Mouse (Mus musculus) layer of hippocampus, postnatal 25 days (tissue): ENCODE results near the gene Asic4. TPM values are rescaled to one million over a fixed set of nuclear protein-coding genes. Genes with fewer than 3 reads are reported as not detected.

ENCODE experiments used
- DNase-seq, 2 experiments: peaks; one replicate each; pipeline ENCODE4 v3.0.0; 2022; ENCODE audit warnings: mixed read lengths in 2 of 2, low spot score in 1 of 2; ENCODE audit errors: extremely low spot score in 1 of 2
- total RNA-seq, 2 experiments: library from RNA; stranded (reverse); gene quantifications; 2 replicates each; pipeline ENCODE4 v1.2.3; 2021

Gene Asic4
- total RNA-seq, 2 experiments from 2014 or later, result 8.9 to 9.9 TPM

DNA sequence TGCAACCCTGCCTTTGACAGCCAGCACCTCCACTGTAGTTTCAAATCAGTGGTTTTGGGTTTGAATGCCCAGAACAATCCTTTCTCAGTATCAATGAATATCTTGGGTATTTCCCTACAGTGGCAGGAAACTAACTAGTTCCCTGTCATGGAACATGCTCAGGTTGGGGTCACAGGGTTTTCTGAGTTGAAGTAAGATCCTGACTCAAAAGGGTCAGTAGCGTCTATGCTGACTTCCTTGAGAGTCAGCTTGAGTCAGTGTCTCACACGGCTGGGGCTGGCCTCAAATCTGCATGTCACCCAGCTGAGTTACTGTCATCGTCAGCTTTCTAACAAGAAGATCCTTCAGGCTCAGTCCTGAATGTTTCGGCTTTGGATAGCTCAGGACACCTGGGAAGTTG lies 48.7 kb downstream of the Asic4 start:
- DNase-seq, result no peak

DNA sequence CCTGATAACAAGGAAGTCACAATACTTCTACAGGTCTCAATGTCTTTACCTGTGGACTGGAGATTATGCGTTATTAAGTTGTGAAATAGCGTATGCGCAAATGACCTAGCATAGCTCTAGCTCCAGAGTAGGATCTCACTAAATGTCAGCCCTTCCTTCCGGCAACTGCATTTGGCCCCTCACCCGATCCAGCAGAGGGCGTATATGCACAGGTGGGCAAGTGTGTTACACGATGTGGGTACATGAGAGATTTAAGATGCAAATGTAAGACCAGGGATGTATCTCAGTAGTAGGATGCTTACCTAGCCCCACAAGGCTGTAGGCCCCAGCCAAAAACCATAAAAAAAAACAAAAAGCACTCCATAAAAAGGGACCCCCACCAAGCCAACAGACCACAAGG lies 49.2 kb downstream of the Asic4 start:
- no peak for DNase-seq

DNA sequence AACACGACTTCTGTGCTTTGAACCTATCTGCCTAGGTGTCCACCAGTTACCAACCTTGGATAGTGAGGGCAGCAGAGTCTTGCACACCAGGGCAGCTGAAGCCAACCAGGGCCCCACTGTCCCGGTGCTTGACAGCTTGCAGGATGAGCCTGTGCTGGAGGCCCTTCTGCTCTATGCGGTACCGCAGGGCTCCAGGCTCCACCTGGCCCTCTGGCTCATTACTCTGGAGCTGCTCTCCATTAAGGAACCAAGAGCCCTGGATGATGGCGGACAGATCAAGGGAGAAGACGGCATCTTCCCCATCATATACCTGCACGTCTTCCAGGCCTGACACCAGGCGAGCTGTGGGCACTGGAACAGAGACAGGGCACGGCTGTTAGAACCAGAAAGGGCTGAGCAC lies 51.7 kb downstream of the Asic4 start:
- no peak for DNase-seq

DNA sequence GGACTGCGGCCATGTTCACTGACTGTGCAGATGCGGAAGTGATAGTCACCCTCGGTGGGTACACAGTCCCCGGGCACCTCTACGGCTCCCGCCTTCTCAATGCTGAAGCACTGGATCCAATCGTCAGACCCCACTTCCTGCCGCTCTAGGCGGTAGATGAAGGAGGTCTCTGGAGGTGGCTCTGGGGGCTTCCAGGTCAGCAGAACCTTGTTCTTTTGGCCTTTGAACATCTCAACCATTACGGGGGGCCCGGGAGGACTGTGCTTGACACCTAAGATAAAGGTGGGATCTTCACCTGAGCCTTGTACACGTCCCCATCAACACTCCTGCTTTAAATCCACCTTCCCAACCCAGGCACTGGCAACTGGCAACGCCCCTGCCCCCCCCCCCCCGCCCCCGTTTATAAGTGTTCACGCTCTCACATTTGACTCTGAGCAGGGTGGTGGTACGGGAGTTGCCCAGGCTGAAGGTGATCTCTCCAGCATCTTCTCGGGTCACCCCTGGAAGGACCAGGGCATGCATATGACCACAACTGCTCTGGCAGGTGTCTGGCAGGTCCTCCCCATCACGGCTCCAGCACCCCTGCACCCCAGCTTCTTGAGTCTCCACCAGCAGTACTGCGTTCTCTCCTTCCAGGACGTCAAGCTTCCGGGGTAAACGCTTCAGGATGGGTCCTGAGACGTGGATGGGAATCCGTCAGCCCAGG lies 52.9 kb downstream of the Asic4 start:
- no peak for DNase-seq

DNA sequence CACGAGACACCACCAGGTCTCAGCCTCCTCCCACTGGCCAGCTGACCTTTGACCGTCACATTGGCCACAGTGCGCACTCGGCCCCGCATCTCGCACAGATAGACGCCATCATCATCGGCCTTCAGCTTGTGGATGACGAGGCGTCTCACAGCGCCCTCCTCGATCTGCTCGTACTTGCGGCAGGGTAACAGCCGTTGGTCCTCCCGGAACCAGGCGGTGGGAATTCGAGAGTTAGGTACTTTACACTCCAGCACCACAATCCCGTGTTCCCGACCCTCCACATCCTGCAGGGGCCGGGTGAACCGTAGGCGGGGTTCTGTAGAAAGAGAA lies 53.4 kb downstream of the Asic4 start:
- no peak for DNase-seq

DNA sequence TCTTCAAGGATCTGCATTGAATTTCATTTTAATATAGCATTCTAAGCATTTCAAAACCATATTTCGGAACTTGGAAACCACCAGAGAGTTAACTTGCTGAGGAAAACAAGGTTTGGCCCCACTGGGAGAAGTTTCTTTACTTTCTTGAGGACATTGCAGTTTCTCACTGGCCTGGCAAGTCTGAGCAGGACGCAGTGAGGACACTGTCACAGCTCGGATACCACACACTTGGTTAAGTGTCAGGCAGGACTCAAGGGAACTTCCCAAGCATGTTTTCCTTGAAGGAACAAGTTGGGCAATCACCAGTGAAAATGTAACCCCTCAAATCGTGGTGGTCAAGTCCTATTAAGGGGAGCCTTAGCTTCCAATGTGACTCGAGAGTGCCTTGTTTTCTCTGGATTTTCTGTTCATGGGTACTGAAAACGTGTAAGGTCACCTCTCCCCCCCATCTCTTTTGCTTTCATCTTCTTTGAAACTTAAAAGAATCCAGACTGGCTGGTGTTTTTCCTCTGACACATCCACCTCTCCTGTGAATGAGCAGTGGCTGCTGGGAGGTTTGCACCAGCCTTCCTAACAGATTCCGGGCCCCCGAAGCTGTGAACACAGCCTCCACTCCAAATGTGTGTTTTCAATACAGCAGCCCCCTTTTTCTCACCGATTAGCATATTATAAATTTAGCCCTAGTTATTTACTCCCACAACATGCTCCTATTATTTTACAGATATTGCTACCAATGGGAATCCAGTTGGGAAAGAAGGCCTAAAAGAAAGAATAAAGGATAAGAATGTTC lies 54.2 kb downstream of the Asic4 start:
- DNase-seq, result no peak

DNA sequence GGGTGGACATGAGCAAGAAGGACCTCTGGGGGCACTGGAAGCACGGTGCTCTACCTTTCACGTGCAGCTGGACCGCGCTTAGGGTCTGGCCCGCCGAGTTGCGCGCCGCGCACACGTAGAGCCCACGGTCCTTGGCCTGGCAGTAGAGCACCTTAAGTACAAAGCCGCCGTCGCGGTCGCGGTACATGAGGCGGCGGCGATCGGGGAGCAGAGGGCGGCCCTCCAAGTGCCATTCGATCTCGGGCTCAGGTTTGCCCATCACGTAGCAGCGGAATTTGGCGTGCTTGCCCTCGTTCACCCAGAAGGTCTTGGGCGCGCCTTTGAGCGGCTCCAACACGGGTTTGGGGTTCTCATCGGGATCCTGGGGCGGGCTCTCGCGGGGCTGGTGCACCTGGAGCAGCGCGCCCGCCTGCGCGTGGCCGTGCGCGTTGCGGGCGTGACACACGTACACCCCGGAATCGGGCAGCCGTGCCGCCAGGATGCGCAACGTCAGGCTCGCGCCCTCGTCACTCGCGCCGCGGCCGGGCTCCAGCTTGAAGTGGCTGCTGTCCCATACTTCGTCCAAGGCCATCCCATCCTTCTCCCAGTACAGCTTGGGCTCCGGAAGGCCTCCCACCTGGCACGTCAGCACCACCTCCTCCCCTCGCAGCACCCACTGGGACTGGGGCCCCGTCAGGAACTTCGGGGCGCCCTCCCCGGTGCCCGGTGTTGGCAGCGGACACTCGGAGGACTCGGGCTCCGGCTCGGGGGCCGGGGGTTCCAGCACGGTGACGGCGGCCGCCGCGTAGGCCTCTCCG lies 55.1 kb downstream of the Asic4 start:
- peak; percentile 61 to 71 for DNase-seq

DNA sequence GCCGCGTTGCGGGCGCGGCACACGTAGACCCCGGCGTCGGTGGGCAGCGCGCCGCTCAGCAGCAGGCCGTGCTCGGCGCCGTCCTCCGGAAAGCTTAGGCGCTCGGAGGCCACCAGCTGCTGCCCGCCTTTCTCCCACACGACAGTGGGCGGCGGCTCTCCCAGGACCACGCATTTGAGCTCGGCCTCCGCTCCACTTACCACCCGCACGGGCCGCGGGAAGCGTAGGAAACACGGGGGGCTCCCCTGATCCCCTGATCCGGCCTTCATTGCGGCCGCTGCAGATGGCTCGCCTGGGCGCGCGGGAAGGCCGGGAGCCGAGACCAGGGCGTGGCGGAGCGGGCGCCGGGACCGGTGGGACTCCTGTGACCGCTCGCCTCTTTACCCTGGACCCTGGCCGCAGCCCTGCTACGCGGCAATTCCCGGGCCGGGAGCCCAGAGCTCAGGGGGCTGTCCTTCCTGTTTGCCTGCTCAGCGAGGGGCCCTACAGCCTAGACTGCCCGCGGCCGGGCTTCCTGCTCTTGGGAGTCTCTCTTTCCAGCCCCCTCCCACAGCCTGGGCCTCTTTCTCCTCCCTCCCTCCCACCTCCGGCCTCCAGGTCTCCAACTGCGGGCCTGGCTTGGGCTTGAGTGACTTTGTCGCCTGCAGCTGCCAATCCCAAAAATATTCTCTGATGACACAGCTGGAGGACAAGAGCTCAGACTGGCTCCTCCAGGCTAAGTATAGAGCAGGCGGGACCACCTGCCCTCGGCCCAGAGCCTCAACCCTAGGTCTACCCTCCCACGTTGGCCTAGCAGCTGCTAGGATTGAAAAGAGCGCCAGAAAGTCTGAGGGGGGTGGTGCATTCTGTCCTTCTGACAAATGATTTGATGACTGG lies 56.0 kb downstream of the Asic4 start, which contains the start of gene Obsl1:
Obsl1 (minus strand) TSS at position 497 of the 876 bp plus-strand sequence.
- no peak for DNase-seq

DNA sequence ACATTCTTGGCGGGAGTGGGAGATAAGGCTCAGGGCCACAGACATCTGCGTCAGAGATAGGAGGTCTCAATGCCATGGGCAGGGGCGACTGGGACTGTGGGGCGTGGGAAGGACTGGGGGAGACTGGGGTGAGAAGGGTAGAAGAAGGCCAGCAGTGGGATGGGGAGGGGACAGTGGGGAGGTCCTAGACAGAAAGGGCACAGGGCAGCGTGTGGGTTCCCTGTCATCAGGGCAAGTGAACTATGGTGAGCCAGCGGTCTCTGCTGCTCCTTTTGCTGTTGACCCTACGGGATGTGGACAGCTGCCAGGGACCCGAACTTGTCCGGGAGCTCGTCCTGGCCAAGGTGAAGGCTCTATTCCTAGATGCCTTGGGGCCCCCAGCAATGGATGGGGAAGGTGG lies 56.8 kb downstream of the Asic4 start, which contains the start of gene Inha:
Inha (plus strand) TSS at position 72 of the 400 bp plus-strand sequence.
- no peak for DNase-seq

DNA sequence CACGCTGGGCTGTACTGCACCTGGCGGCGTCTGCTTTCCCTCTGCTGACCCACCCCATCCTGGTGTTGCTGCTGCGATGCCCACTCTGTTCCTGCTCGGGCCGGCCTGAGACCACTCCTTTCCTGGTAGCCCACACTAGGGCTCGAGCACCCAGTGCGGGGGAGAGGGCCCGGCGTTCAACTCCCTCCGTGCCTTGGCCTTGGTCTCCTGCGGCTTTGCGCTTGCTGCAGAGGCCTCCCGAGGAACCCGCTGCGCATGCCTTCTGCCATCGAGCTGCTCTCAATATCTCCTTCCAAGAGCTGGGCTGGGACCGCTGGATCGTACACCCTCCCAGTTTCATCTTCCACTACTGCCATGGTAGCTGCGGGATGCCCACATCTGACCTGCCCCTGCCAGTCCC lies 59.4 kb downstream of the Asic4 start:
- DNase-seq, result no peak

DNA sequence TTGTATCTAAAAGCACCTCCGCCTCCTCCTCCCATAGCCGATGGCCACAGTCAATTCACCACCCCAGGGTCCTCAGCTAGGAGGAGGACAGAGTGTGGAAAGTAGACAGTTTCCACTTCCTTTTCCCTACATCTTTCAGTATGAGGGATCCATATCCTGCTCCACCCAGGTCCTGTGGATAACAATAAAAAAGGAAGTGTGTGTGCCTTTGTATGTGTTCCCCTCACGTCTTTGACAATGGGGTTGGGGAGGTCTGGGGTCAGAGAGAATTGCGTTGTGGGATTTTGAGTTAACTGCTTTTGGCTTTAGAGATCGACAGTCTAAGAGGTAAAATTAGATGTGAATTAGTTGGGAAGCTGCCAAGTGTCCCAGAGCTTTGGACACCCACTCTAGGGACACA lies 59.9 kb downstream of the Asic4 start:
- no peak for DNase-seq

DNA sequence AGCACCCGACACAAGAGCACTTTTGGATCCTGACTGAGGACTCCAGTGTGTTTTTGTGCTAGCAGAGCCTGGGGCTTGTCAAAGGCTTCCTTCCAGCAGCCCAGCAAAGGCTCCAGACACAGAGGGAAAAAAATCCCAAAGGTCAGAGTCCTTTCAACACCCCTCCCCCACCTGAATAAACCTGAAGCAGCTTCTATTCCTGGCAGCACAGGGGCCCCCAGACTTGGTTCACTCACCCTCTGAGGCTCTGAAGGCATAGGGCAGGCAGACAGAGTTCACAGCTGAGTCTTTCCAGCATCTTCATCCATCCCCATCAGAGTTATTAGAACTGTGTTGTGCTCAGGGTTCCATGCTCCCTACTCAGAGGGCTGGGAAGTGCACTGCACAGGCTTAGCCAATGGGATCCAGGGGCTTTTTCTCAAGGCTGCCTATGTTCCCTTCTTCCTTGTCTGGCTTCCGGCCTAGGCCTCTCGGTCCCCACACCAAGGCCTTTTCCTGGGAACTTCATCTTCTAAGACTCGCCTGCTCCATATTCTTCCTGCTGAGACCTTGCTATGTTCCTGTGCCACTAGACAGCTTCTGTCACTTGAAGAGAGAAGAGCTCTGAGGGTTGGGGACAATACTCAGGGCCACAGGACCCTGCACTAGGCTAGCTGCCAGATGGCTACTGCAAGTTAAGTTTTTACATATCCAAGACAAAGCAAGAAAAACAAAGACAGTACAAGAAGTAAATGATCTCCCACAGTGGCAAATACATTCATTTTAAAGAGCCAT lies 61.4 kb downstream of the Asic4 start:
- DNase-seq, result no peak

DNA sequence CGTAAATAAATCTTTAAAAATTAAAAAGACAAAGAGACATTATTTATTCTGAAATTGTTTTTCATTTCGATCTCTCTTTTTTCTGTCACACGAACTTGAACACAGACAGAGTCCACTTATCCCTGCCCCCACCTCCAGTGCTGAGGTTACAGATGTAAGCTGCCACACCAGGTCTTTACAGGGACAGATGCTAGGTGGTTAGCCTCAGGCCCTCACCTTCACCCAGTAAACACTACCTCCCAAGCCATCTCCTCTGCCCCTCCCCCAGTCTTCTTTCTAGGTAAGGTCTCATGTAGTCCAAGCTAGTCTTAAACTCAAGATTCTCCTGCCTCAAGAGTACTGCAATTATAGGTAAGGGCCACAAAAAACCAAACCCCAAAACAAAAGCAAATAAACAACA lies 62.3 kb downstream of the Asic4 start:
- DNase-seq, result no peak

DNA sequence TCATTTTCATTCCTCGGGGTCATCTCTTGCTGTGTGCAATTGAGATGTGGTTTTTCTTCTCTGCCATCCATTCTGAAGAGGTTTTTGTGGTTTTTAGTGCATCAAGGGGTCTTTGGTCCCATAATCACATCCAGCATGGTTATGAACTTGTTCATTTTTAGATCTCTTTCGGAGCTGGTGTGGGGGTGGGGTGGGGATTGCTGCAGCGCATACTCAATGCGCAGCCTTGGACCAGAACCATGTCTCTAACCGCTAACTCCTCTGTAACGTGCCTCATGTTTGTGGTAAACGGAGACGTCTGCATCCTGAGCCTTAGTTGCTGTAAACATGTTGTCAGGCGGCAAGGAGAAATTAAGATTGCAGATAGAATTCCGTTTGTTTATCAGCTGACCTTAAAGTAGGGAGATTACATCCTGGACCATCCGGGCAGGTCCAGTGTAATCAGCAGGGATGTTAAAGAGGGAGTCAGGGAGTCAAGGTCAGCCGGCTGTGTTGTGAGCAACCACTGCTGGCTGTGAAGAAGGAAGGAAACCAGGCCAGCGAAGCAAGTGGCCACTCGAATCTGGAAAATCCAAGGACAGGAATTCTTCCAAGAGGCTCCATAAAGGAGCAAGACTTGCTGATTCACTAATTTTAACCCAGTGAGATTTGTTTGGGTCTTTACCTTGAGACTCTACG lies 66.6 kb downstream of the Asic4 start:
- DNase-seq, result no peak

DNA sequence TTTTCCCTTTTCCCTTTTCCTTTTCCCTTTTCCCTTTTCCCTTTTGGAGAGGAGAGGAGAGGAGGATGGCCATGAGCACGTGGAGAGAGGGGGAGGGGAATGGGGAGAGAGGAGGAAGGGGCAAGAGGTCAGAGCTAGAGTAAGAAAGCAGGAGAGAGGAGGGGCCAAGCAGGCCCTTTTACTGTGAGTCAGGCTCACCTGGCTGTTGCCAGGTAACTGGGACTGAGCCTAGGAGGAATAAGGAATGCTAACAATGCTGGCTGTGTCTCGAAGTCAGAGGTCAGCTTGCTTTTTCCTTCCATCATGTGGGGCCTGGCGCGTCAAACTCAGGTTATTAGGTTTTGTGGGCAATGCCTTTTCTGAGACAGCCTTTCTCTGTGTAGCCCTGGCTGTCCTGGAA lies 67.7 kb downstream of the Asic4 start:
- DNase-seq, result no peak

DNA sequence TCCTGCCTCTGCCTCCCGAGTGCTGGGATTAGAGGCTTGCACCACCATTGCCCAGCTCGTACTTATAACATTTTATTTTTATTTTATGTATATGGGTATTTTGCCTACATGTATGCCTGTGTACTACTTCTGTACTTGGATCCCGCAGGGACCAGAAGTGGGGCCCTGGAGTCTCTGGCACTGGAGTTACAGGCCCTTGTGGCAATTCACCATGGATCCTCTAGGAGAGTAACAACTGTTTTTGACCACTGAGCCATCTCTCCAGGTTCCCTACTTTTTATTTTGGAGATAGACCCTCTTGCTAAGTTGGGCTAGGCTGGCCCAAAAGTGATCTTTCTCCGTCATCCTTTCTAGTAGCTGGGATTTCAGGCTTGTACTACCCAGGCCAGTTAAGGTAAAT lies 68.2 kb downstream of the Asic4 start:
- no peak for DNase-seq

DNA sequence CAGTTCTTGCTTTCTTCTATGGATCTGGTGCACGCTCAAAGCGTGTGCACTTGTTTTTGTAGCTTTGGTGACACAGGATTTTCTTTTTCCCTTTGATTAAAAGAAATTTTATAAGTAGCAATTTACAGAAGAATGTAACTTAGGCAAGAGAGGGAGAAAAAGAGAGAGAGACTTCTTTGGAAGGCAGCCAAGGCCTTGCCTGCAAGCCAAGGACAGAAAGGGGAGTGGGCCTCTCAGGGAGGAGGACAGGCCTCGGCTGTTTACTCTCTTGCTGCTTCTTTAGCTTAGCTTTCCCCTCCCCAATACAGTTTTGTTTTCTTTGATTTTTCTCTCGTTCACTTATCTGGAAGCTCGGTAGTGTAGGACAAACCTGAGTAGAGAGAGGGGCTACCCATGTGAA lies 69.3 kb downstream of the Asic4 start:
- DNase-seq, result no peak

DNA sequence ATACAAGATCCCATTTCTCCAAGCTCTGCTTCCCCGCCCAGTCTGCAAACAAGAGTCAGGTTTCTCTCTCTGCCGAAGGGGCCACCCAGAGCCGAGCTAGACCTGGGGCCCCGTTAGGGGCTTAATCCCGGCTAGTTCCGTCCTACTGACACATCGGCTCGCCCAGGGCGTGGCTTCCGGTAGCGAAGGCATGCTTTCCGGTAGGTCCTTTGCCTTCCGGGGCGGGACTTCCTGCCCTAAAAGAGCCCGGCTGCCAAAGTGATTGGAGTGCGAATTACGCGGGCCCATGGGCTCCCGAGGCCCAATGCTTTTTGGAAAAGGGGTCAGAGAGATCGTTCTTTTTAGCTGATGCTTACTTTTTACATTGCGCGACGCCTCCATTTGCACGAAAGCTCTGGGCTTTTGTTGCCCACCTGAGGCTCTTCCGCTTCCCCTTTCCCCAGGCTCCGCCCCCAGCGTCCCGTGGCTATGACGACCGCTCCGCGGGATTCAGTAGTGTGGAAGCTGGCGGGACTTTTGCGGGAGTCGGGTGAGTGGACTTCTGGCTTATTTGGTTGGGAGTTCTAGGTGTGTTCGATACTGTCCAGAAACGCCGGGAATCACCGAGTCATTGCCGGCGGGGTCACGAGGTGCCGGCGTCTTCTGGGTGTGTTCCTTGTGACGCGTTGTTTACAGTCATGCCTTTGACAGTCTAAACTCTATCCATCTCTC lies 71.2 kb downstream of the Asic4 start, which contains the start of gene Stk11ip:
Stk11ip (plus strand) TSS at position 209 of the 711 bp plus-strand sequence.
- peak; percentile 84 to 89 for DNase-seq
